Mouse (Mus musculus) hindlimb bud, embryonic 11.5 days (tissue): ENCODE measurements at regions not wholly inside any gene's neighbourhood (a gene's known extent, or its start where the extent isn't known, plus 50 kb on each side); places are given as distances from the start of the nearest gene placed in this dataset.

Source experiments
- DNase-seq: peaks from one replicate; pipeline ENCODE4 v3.0.0-alpha.2; 2012; ENCODE audit warnings: low read depth, low spot score; ENCODE audit errors: extremely low spot score

- DNase-seq: no peak
Observed at GRCm38 (mm10) chr10:16438414-16438813, 1284.6 kb upstream of the Cited2 start.

DNA sequence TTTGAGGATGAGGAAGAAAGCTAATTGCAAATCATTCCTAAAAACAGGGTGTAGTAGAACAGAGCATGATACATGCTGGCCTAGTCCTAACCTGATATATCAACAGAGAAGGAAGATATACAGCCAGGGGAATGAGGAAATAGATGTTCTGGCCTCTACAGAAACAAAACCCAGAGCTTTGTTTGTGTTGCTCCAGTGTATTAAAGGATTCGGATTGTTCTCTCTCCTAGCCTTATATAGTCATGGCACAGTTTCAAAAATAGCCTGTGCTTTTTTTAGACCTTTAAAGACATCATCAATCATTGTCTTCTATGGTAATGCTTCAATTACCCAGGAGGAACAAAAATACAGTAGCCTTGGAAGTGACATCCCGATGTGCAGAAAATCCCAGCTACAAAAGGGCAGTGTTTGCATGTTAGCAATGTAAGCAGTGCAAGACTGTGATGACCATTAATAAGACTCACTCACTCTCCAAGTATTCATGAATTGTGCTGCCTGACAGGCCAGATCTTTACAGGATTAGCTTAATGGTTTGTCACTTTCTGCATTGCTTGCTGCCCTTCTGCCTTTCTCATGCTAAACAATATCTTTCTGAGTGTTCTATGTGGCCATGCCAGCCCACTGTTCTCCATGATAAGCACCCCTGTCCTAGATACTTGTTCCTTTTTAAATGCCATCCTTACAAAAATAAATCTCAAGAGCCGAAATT, 1281.9 kb upstream of the Cited2 start:
- no peak for DNase-seq

- DNase-seq: no peak
Observed at GRCm38 (mm10) chr10:16441661-16442072, 1281.4 kb upstream of the Cited2 start.

GRCm38 (mm10) chr10:16443901-16444300, 1279.1 kb upstream of the Cited2 start:
- DNase-seq: no peak

DNA sequence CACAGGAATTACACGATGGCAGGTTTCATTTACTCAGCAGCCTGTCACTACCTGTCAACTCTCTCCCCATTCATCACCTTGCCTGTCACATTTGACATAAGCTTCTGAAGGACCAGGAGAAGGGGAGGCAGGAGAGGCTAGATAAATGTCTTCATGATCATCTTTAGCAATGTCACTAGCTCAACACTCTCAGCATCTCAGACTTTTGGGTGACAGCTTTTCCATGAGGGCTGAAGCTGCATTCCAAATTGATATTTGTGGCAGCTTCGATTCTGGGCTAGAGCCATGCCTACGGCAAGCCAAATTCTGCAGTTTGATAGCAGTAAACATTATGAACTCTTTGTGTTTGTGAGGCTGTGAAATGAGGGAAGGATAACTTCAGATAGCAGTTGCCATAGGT, 1255.1 kb upstream of the Cited2 start:
- no peak for DNase-seq

DNA sequence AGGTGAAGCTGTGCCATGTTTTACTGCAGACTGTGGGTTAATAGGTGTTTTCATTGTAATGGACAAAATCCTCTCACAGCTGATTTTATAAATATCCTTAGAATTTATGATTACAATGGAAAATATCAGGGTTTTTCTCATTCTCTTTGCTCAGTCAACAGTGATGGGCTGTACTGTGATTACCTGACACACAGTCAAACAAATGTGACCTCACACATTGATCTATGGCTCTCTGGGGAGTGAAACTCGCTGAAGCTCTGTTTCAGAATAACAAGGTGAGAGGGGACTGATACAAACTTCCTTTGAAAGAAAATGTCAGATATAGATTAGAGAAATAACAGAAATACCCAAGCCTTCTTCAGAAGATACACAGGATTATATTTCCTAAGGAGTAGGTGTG, 1253.3 kb upstream of the Cited2 start:
- DNase-seq: no peak

DNA sequence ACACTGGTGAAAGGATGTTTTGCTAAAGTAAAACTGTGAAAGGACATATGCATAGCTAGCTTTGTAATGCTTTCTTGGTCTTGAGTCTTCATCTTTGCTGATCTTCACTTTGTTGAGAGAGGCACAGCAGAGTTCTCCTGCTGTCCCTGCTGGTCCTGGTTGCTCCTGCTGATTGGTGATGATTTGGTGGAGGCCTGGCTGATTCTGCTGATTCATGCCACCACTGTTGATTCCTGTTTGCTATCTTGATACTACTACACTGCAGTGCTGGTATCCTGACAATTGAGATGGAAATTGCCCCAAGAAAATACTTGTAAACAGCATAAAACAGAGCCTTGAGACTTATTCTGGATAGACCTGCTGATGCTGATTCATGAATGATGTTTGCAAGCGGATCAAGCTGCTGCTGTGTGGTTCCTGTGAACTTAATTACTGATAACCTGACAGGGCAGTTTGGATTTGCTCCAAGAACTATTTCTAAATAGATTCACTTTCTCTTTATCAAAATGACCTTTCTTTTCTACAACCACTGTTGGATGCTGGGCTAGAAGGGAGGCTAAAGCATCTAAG, 1249.0 kb upstream of the Cited2 start:
- no peak for DNase-seq

- DNase-seq: no peak
Observed at GRCm38 (mm10) chr10:16498580-16498979, 1224.4 kb upstream of the Cited2 start.

- no peak for DNase-seq
Observed at GRCm38 (mm10) chr10:16507681-16508080, 1215.3 kb upstream of the Cited2 start.

DNA sequence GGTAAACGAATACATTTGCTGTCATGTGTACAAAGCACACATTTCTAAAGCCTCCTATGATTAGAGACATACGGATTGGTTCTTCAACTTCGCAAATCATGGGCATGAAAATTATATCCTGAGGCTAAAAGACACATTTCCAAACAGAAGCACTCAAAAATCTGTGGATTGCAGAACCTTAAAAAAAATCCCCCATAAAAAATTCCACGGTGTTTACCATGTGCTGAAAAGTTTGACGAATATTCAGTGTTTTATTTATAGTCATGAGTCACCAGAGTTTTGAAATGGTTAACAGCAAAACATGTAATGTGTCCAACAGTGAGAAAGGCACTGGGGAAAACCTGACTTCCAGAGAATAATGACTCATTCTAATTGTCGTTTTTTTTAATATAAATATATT, 1214.9 kb upstream of the Cited2 start:
- DNase-seq: no peak

GRCm38 (mm10) chr10:16514656-16515055, 1208.4 kb upstream of the Cited2 start:
- DNase-seq: no peak

DNA sequence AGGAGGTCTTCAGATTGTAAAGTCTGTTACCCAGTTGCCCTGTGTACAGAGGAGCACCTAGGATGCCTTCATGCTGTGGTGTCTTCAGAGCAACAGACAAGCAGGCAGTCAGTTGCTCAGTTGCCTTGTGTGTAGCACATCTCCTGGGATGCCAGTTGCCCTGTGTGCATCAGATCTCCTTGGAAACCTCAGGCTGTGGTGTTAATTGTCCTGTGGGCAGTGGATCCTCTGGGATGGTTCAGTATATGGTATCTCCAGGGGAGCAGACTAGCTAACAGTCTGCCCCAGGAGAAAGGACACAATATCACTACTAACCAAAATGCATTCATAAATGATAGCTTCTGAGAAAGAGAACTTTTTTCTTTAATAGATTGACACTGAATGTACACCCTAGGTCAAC, 1201.1 kb upstream of the Cited2 start:
- no peak for DNase-seq

- DNase-seq: no peak
Observed at GRCm38 (mm10) chr10:16524101-16524500, 1198.9 kb upstream of the Cited2 start.

GRCm38 (mm10) chr10:16527693-16528092, 1195.3 kb upstream of the Cited2 start:
- no peak for DNase-seq

DNA sequence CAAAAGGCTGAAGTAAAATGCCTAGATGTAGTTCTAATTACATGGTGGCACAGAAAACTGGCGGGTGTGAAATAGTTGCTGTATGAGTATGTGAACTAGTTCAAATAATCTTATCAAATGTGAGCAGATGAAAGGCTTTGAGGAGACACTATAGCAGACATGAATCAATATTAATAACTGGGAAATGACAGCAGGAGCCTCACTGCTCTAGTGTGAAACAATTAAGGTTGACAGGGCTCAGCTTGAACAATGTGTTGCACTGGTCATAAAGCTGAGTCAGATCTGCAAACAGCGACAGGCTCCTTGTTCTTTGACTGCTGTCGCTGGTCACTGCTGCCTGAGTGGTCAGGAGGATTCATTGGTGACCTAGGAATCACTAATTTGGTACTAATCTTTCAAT, 1185.4 kb upstream of the Cited2 start:
- no peak for DNase-seq

GRCm38 (mm10) chr10:16538379-16538778, 1184.6 kb upstream of the Cited2 start:
- DNase-seq: no peak

GRCm38 (mm10) chr10:16545445-16545844, 1177.6 kb upstream of the Cited2 start:
- peak; percentile 14 for DNase-seq

- DNase-seq: no peak
Observed at GRCm38 (mm10) chr10:16552861-16553635, 1170.0 kb upstream of the Cited2 start.

GRCm38 (mm10) chr10:16574568-16574967, 1148.5 kb upstream of the Cited2 start:
- no peak for DNase-seq

DNA sequence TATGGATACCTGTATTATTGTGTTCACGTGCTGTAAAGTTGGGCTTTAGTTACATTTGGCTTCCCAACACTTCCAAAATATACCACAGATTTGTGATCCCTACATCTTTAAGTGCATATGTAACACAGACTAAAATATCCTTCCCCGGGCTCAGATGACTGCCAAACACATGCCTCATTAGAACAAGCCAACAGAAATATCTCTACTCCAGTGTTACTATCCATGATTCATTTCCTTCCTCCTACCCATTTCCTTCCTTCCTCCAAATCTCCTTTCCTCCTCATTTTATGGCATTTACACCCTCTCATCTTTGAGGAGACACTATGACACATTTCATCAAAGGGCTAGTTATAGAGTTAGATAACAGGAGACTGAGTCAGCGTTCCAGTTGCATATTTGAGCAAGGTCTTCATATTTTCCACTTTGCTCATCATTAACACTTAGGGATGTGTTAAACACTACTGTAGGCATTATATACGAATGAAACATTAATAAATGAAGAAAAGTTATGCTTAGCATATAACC, 1144.4 kb upstream of the Cited2 start:
- DNase-seq: no peak

DNA sequence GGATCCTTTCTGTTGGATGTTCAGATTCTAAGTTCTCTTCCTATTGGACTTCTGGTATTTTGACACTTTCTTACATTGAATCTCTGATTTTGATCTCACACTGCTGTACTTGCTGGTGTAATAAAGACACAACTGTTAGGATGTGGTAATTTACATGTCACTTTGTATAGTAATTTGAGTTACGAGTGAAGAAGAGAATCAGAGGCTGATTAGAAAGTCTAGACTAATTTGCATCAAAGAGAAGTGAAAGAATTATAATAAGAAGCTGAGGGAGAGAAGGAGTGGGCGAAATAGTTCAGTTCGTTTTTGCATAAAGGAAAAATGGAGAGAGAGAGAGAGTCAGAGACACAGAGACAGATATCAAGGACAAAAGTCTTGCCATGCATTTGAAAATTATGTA, 1142.8 kb upstream of the Cited2 start:
- DNase-seq: no peak

- DNase-seq: no peak
Observed at GRCm38 (mm10) chr10:16588833-16589232, 1134.2 kb upstream of the Cited2 start.
